Mouse (Mus musculus): ENCODE measurements around the gene Prm2. TPM values are rescaled to one million over a fixed set of nuclear protein-coding genes. Genes with fewer than 3 reads are reported as not detected.

Gene Prm2
- not detected in 2 replicates for polyA plus RNA-seq (2016; fragmentation: Nextera tagmentation; extraction: Ambion mirVana)

DNA sequence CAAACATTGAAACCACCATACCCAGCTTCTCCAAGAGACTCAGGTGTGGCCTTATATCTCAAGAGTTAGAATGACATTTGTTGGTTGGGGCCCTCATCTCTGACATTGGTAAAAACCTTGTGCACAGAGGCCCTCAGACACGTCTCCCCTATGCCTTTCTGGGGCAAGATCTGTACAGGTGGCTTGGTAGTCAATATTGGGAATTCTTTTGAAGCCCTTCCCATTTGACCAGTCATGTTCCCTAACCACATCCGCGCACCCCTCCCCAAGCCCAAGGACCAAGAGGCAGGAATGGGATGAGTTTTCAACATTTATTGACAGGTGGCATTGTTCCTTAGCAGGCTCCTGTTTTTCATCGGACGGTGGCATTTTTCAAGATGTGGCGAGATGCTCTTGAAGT is at the start of gene Prm2:
Gene Prm2 (minus strand): TSS at position 101 of the 400 bp plus-strand sequence.
- no peak within 1 kb of the TSS for H3K9ac ChIP-seq
- WGBS (ENCODE audit: insufficient replicate concordance), result 64% methylated on average over 6 of the region's 6 CpGs
- no peaks in the 10 kb centered on the region for H3K4me1 ChIP-seq
- no peak within 1 kb of the TSS for H3K4me2 ChIP-seq
- no peak within 1 kb of the TSS for H3K27ac ChIP-seq
- H3K27me3 ChIP-seq (replicated peaks), result peaks cover 79% of the 10 kb centered on the region
- ATAC-seq, result no peak
- no peak within 1 kb of the TSS for H3K4me3 ChIP-seq
- H3K36me3 ChIP-seq, result no peaks in the 10 kb centered on the region
- H3K9me3 ChIP-seq (replicated peaks), result no peaks in the 10 kb centered on the region

DNA sequence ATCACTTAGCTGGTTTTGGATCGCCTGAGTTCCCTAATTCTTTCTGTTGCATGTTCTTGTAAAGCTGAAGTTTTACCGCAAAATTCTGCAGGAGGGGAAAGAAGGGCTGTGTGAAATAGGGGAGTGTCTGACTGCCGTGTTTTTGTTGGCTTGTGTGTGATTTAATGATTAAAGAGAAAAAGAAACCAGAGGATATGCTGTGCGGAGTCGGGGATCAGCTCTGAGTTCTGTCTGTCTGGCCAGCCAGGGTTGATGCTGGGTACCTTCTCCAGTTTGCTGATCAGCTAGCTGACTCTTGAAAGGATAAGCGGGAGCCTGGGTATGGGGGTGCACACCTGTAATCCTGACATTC is 48.4 kb upstream of the Prm2 start:
- Histone ChIP-seq H3K4me2 (peak overlapping the region; percentile 49), H3K4me3 (no peak overlapping the region), H3K9ac (no peak overlapping the region), H3K4me1 (peaks cover 17% of the 10 kb centered on the region), H3K9me3 (replicated peaks) (no peaks in the 10 kb centered on the region), H3K27ac (no peak overlapping the region), H3K36me3 (peaks cover 16% of the 10 kb centered on the region; the same call in 1 of the 2 replicates), H3K27me3 (replicated peaks) (peaks cover 16% of the 10 kb centered on the region)
- ATAC-seq, result no peak
- WGBS (ENCODE audit: insufficient replicate concordance), result 27% methylated on average over 6 of the region's 6 CpGs

DNA sequence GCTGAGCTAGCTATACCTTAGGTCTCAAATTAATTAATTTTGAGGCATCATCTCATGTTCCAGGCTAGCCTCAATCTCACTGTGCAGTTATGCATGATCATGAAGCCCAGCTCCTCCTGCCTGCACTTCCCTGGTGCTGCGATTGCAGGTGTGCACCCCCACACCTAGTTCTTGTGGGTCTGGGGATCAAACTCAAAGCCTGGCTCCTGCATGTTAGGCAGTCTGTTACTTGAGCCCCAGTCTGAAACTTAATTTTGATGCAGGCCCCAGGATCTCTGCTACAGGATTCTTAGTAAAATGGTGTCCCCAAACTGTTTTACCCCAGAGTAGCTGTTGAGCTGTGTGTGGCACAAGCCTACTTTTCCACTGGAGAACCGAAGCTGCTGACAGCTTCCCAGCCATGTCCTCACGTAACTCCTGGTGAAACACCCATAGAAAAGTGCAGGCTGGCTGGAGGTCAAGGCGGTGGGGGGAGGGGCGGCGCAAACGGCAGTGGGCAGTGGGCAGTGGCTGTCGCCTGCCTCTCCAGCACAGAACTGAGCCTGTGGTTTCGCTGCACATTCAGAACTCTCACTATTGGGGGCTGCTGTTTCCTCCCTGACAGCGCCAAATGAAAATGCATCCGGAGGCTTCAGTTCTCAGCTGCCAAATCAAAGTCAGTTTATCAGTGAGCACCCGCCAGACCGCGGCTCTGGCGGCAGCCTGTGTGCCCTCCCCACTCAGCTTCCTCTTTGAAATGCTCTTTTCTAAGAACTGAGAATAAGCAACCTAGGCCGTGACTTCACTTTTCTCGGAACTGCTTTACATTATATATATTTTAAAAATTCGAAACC is 47.8 kb upstream of the Prm2 start:
- H3K9me3 ChIP-seq (replicated peaks), result no peaks in the 10 kb centered on the region
- no peak for ATAC-seq
- peak overlapping the region; percentile 49 for H3K4me2 ChIP-seq
- peak overlapping the region; percentile 5; the same call in 1 of the 2 replicates for H3K4me3 ChIP-seq
- H3K27ac ChIP-seq, result no peak overlapping the region
- H3K27me3 ChIP-seq (replicated peaks), result peaks cover 16% of the 10 kb centered on the region
- WGBS (ENCODE audit: insufficient replicate concordance), result 6% methylated on average over 18 of the region's 18 CpGs
- peaks cover 22% of the 10 kb centered on the region for H3K4me1 ChIP-seq
- no peak overlapping the region for H3K9ac ChIP-seq
- H3K36me3 ChIP-seq, result peaks cover 16% of the 10 kb centered on the region; the same call in 1 of the 2 replicates

DNA sequence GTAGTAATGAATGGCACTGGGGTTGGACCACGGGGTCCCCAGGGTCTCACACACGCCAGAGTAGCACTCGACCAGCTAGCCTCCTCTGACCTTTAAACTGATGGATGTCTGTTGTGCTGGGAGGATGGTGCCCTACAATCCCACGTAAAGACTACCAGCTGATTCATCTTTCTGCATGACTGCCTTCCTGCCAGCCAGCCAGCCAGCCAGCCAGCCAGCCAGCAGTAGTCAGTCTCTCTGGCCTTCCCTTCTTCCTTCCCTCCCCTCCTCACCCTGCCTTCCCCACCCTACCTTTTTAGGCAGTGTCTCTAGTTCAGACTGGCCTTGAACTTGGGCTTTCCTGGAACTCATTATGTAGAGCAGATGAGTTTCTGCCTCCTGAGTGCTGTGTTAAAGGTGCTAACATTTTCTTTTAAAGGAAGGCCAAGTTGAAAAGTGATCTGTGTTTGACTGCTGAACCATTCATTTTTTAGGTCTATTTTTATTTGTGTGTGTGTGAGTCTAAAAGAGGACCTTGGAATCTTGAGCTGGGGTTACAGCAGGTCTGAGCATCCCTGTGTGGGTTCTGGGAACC is 46.4 kb upstream of the Prm2 start:
- WGBS (ENCODE audit: insufficient replicate concordance), result 69% methylated on average over 4 of the region's 4 CpGs
- Histone ChIP-seq H3K4me1 (peaks cover 35% of the 10 kb centered on the region), H3K9ac (no peak overlapping the region), H3K9me3 (replicated peaks) (no peaks in the 10 kb centered on the region), H3K4me2 (no peak overlapping the region), H3K36me3 (peaks cover 16% of the 10 kb centered on the region; the same call in 1 of the 2 replicates), H3K27me3 (replicated peaks) (peaks cover 16% of the 10 kb centered on the region), H3K27ac (no peak overlapping the region), H3K4me3 (no peak overlapping the region)
- no peak for ATAC-seq

DNA sequence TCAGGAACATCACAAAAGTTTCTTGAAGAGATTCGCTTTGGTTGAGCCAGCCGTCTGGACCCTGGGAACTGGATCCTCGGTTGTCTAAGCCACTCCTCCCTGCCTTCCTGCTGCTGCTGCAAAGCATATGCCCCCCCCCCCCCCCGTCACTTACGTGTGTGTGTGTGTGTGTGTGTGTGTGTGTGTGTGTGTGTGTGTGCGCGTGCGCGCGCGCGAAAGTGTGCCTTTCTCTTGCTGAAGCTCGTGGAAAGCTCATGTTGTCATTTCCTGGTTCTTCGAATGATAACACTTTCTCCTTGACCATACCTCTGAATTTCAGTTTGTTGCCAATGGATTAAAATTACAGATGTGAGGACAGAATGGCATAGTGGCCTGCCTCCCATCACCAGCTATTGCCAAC is 44.1 kb upstream of the Prm2 start:
- Histone ChIP-seq H3K27me3 (replicated peaks) (peaks cover 6% of the 10 kb centered on the region; the same call in 1 of the 2 replicates), H3K4me1 (peaks cover 55% of the 10 kb centered on the region), H3K36me3 (peaks cover 16% of the 10 kb centered on the region; the same call in 1 of the 2 replicates), H3K27ac (no peak overlapping the region), H3K4me2 (no peak overlapping the region), H3K9me3 (replicated peaks) (no peaks in the 10 kb centered on the region), H3K4me3 (no peak overlapping the region), H3K9ac (no peak overlapping the region)
- no peak for ATAC-seq
- WGBS (ENCODE audit: insufficient replicate concordance), result 82% methylated on average over 12 of the region's 14 CpGs

DNA sequence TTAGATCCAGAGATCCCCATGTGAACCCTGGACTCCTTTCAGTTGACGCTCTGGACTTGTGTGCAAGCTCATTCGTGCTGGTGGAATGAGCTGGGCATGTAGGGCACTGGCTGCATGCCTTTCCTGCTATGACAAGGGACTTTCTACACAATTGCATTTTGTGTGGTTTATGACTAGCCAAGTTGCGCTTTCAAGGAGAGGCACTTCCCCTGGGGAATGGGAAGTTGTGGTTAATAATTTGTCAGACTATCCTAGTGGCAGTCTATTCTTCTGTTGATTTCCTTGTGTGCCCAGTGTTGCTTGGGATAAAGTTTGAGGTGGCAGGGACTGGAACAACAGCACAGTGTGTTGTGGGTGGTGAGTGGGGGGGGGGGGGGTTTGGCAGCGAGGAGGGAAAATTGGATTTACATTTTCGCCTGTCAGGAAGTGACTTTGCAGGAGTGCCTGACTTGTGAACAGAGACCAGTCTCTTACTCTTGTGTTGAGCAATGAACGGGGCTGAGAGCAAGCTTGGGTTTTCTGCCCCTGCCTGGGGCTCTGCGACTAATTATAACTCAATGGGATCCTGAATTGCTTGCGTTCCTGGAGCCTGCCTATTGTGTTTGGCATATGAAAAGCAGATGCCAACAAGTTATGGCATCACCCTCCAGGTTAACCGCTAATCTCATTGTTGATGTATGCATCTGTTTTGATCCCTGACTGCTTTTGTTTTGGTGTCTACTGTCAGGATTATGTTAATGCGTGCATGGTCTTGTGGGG is 42.7 kb upstream of the Prm2 start:
- Histone ChIP-seq H3K36me3 (peaks cover 16% of the 10 kb centered on the region; the same call in 1 of the 2 replicates), H3K27ac (no peak overlapping the region), H3K9ac (no peak overlapping the region), H3K4me3 (no peak overlapping the region), H3K4me1 (peaks cover 55% of the 10 kb centered on the region), H3K9me3 (replicated peaks) (no peaks in the 10 kb centered on the region), H3K27me3 (replicated peaks) (no peaks in the 10 kb centered on the region; the same call in 1 of the 2 replicates), H3K4me2 (peak overlapping the region; percentile 19; the same call in 1 of the 2 replicates)
- 40% methylated on average over 9 of the region's 10 CpGs for WGBS (ENCODE audit: insufficient replicate concordance)
- ATAC-seq, result no peak

DNA sequence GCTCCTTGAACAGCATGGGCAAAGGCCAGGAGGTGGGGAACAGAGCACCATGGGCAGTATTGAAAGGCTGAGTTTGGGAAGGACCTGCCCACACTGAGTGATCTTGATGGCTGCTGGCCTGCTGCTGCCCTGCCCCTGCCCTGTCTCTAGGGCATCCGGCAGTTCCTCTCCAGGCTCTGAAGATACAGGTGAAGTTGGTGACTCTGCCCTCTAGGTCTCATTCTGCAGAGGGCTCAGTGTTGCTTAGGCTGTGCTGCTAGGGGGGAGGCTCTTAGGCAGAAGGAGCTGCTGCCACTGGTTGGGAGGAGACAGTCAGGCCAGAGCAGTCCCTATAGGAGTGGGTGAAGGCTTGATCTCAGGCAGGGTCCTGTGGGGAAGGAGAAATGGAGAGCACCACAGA is 42.0 kb upstream of the Prm2 start:
- no peak overlapping the region for H3K4me2 ChIP-seq

DNA sequence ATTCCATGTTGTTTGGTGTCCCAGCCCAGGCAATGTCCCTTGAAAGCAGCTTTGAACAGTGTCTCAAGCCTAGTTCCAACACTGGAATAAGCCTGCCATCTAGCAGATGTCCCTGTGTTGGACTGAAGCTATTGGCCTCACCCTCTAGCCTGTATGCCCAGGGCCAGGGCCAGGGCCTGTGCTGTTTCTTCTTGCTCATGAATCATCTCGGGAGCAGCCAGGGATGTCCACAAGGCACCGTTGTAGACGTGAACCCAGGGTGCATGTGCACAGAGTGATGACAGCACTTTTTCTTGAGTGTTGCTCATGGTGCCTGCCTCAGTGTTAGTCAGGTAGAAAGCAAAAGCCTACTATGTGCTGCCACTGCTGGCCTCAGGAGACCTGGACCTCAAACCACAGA is 41.3 kb upstream of the Prm2 start:
- Histone ChIP-seq H3K4me2 (no peak overlapping the region), H3K9me3 (replicated peaks) (no peaks in the 10 kb centered on the region), H3K4me3 (no peak overlapping the region), H3K4me1 (peaks cover 48% of the 10 kb centered on the region), H3K27ac (no peak overlapping the region), H3K36me3 (peaks cover 16% of the 10 kb centered on the region; the same call in 1 of the 2 replicates), H3K27me3 (replicated peaks) (no peaks in the 10 kb centered on the region; the same call in 1 of the 2 replicates), H3K9ac (no peak overlapping the region)
- ATAC-seq, result no peak
- WGBS (ENCODE audit: insufficient replicate concordance), result 79% methylated on average over 3 of the region's 3 CpGs

More for the DNA sequence above, 42.0 kb upstream of the Prm2 start:
- no peak for ATAC-seq
- Histone ChIP-seq H3K9me3 (replicated peaks) (no peaks in the 10 kb centered on the region), H3K27ac (no peak overlapping the region), H3K9ac (no peak overlapping the region), H3K36me3 (peaks cover 16% of the 10 kb centered on the region; the same call in 1 of the 2 replicates), H3K4me3 (no peak overlapping the region), H3K27me3 (replicated peaks) (no peaks in the 10 kb centered on the region; the same call in 1 of the 2 replicates), H3K4me1 (peaks cover 48% of the 10 kb centered on the region)
- WGBS (ENCODE audit: insufficient replicate concordance), result 83% methylated on average over 1 of the region's 1 CpGs

DNA sequence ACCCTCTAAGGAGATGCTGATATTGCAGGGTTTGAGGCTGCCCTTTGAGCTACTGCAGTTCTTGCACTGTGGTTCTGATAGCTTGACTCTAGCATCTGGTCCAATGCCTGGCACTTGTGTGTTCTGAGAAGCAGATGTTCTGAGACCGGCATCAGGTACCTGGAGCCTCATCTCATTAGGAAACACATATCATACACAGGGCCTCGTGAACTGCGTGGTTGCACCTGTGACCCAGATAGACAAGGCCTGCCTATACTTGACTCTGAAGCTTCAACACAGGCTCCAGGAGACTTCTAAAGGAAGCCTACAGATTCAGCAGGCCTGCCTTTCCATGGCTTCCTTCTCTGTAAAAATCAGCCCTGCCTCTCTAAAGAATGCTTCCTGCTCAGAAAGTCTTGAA is 40.5 kb upstream of the Prm2 start:
- Histone ChIP-seq H3K36me3 (peaks cover 16% of the 10 kb centered on the region; the same call in 1 of the 2 replicates), H3K4me1 (peaks cover 48% of the 10 kb centered on the region), H3K27ac (no peak overlapping the region), H3K4me2 (no peak overlapping the region), H3K27me3 (replicated peaks) (no peaks in the 10 kb centered on the region; the same call in 1 of the 2 replicates), H3K9ac (no peak overlapping the region), H3K9me3 (replicated peaks) (no peaks in the 10 kb centered on the region), H3K4me3 (no peak overlapping the region)
- WGBS (ENCODE audit: insufficient replicate concordance), result 82% methylated on average over 3 of the region's 3 CpGs
- ATAC-seq, result no peak

DNA sequence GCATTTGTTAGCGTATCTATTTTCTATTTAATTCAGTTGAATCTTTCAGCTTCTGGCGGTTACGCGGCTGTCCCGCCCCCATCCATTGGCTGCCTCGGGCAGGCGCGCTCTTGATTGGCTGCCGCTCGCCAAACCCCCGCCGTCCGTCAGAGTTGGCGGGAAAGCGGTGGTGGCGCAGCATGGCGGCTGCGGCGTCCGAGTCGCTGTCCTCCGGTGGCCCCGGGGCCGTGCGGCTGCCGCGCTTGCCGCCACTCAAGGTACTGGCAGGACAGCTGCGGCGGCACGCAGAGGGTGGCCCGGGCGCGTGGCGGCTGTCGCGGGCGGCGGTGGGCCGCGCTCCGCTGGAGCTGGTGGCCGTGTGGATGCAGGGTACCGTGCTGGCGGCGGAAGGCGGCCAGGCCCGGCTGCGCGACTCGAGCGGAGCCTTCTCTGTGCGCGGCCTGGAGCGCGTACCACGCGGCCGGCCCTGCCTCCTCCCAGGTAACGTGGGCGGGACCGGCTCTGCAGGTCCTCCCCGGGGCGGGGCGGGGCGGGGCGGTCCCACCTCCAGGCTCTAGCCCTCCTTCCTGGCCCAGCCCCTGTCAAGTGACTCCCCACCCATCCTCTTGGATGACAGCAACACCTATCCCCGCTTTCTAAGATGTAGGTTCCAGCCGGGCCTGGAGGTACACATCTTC is 39.1 kb upstream of the Prm2 start, which contains the start of gene Rmi2:
Gene Rmi2 (plus strand): TSS at position 149 of the 677 bp plus-strand sequence.
- ATAC-seq, result peak; percentile 98
- under 1% methylated on average over 68 of the region's 69 CpGs for WGBS (ENCODE audit: insufficient replicate concordance)
- Histone ChIP-seq H3K9ac (peak within 1 kb of the TSS; percentile 89), H3K36me3 (peaks cover 7% of the 10 kb centered on the region; the same call in 1 of the 2 replicates), H3K4me2 (peak within 1 kb of the TSS; percentile 99), H3K27ac (peak within 1 kb of the TSS; percentile 91), H3K4me3 (peak within 1 kb of the TSS; percentile 86), H3K9me3 (replicated peaks) (no peaks in the 10 kb centered on the region), H3K4me1 (peaks cover 48% of the 10 kb centered on the region), H3K27me3 (replicated peaks) (no peaks in the 10 kb centered on the region; the same call in 1 of the 2 replicates)

DNA sequence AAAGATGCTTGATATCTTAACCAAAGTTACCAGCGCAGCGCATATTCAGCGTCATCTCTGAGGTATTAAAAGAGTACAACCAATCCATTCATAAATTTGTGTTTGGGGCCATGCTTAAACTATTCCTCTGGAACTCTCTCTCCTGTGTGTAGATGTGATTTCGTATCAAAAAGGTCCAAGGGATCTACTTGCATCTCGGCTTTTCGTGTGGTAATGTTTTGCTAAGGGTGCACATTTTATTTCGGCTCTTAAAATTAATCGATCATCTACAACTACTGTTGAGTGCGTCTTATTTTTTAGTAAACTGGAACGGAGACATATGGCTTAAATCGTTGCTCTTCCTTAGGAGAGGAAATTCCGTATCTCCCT is 38.6 kb upstream of the Prm2 start:
- Histone ChIP-seq H3K36me3 (peaks cover 2% of the 10 kb centered on the region; the same call in 1 of the 2 replicates), H3K9me3 (replicated peaks) (no peaks in the 10 kb centered on the region), H3K4me2 (peak overlapping the region; percentile 99), H3K4me1 (peaks cover 48% of the 10 kb centered on the region), H3K27ac (peak overlapping the region; percentile 91; the same call in 1 of the 2 replicates), H3K27me3 (replicated peaks) (no peaks in the 10 kb centered on the region; the same call in 1 of the 2 replicates), H3K9ac (peak overlapping the region; percentile 89), H3K4me3 (peak overlapping the region; percentile 86)
- 9% methylated on average over 12 of the region's 12 CpGs for WGBS (ENCODE audit: insufficient replicate concordance)
- no peak for ATAC-seq

All from liver, embryonic 12.5 days (tissue).